Mouse (Mus musculus): Measurements from ENCODE around the gene AW822073. TPM values are rescaled to one million over a fixed set of nuclear protein-coding genes. Genes with fewer than 3 reads are reported as not detected.
"Not testable (repeated sequence)": the region's sequence is repeated elsewhere in the genome, so short reads cannot be mapped to it uniquely, and the experiment has no call there.

AW822073 gene
- not detected in 2 replicates for polyA plus RNA-seq (2012; rRNA removed)

- not testable (repeated sequence) for H3K27ac ChIP-seq (ENCODE audit: insufficient read depth, low read length); H3K4me3 ChIP-seq (ENCODE audit: insufficient read depth, low read length); H3K4me1 ChIP-seq (ENCODE audit: control insufficient read depth, insufficient read depth, low read length)
These were observed at the start of gene AW822073 for GRCm38 (mm10) chr10:58224827-58225785. AW822073 (minus strand) TSS chr10:58224930.

GRCm38 (mm10) chr10:58258466-58258865 is 33.7 kb upstream of the AW822073 start:
- Histone ChIP-seq H3K4me3 (ENCODE audit: insufficient read depth, low read length) (no peak overlapping the region), H3K27ac (ENCODE audit: insufficient read depth, low read length) (no peak overlapping the region), H3K4me1 (ENCODE audit: control insufficient read depth, insufficient read depth, low read length) (peaks cover 2% of the 10 kb centered on the region; the same call in 1 of the 2 replicates)
- no peak for TF ChIP-seq CTCF (IDR thresholded peaks at IDR 0.05; ENCODE audit: extremely low read depth, insufficient read depth, low read length)
- TF ChIP-seq POLR2A (IDR thresholded peaks at IDR 0.05; ENCODE audit: extremely low read depth, insufficient read depth, low read length): no peak

GRCm38 (mm10) chr10:58255954-58256353 is 31.2 kb upstream of the AW822073 start:
- H3K27ac ChIP-seq (ENCODE audit: insufficient read depth, low read length): no peak overlapping the region
- no peak for TF ChIP-seq CTCF (IDR thresholded peaks at IDR 0.05; ENCODE audit: extremely low read depth, insufficient read depth, low read length)
- no peak for TF ChIP-seq POLR2A (IDR thresholded peaks at IDR 0.05; ENCODE audit: extremely low read depth, insufficient read depth, low read length)

GRCm38 (mm10) chr10:58255213-58255892 is 30.6 kb upstream of the AW822073 start, which contains the start of gene Gcc2:
Gcc2 (plus strand) TSS chr10:58255497.
- Histone ChIP-seq H3K4me1 (ENCODE audit: control insufficient read depth, insufficient read depth, low read length) (peaks cover 2% of the 10 kb centered on the region; the same call in 1 of the 2 replicates), H3K4me3 (ENCODE audit: insufficient read depth, low read length) (peak within 1 kb of the TSS; percentile 65), H3K27ac (ENCODE audit: insufficient read depth, low read length) (peak within 1 kb of the TSS; percentile 36; the same call in 1 of the 2 replicates)
- TF ChIP-seq POLR2A (IDR thresholded peaks at IDR 0.05; ENCODE audit: extremely low read depth, insufficient read depth, low read length): peak; percentile 93
- no peak for TF ChIP-seq CTCF (IDR thresholded peaks at IDR 0.05; ENCODE audit: extremely low read depth, insufficient read depth, low read length)

More at GRCm38 (mm10) chr10:58255954-58256353, 31.2 kb upstream of the AW822073 start:
- H3K4me3 ChIP-seq (ENCODE audit: insufficient read depth, low read length): peak overlapping the region; percentile 65
- peaks cover 2% of the 10 kb centered on the region; the same call in 1 of the 2 replicates for H3K4me1 ChIP-seq (ENCODE audit: control insufficient read depth, insufficient read depth, low read length)

GRCm38 (mm10) chr10:58254635-58255175 is 30.0 kb upstream of the AW822073 start:
- peak overlapping the region; percentile 65 for H3K4me3 ChIP-seq (ENCODE audit: insufficient read depth, low read length)
- TF ChIP-seq POLR2A (IDR thresholded peaks at IDR 0.05; ENCODE audit: extremely low read depth, insufficient read depth, low read length) (no peak), CTCF (IDR thresholded peaks at IDR 0.05; ENCODE audit: extremely low read depth, insufficient read depth, low read length) (no peak)
- H3K4me1 ChIP-seq (ENCODE audit: control insufficient read depth, insufficient read depth, low read length): peaks cover 2% of the 10 kb centered on the region; the same call in 1 of the 2 replicates
- H3K27ac ChIP-seq (ENCODE audit: insufficient read depth, low read length): no peak overlapping the region

GRCm38 (mm10) chr10:58249535-58249934 is 24.8 kb upstream of the AW822073 start:
- no peak overlapping the region for H3K4me3 ChIP-seq (ENCODE audit: insufficient read depth, low read length)
- no peak for TF ChIP-seq CTCF (IDR thresholded peaks at IDR 0.05; ENCODE audit: extremely low read depth, insufficient read depth, low read length)
- TF ChIP-seq POLR2A (IDR thresholded peaks at IDR 0.05; ENCODE audit: extremely low read depth, insufficient read depth, low read length): no peak
- no peaks in the 10 kb centered on the region for H3K4me1 ChIP-seq (ENCODE audit: control insufficient read depth, insufficient read depth, low read length)
- no peak overlapping the region for H3K27ac ChIP-seq (ENCODE audit: insufficient read depth, low read length)

GRCm38 (mm10) chr10:58238984-58239740 is 14.4 kb upstream of the AW822073 start:
- not testable (repeated sequence) for H3K27ac ChIP-seq (ENCODE audit: insufficient read depth, low read length); H3K4me1 ChIP-seq (ENCODE audit: control insufficient read depth, insufficient read depth, low read length); H3K4me3 ChIP-seq (ENCODE audit: insufficient read depth, low read length)

- H3K4me3 ChIP-seq (ENCODE audit: insufficient read depth, low read length): no peak within 1 kb of the TSS
- no peaks in the 10 kb centered on the region for H3K4me1 ChIP-seq (ENCODE audit: control insufficient read depth, insufficient read depth, low read length)
- TF ChIP-seq CTCF (IDR thresholded peaks at IDR 0.05; ENCODE audit: extremely low read depth, insufficient read depth, low read length) (no peak), POLR2A (IDR thresholded peaks at IDR 0.05; ENCODE audit: extremely low read depth, insufficient read depth, low read length) (no peak)
- H3K27ac ChIP-seq (ENCODE audit: insufficient read depth, low read length): no peak within 1 kb of the TSS
These were observed 11.9 kb upstream of the AW822073 start, which contains the start of gene Gm4981 for GRCm38 (mm10) chr10:58236613-58237012. Gm4981 (minus strand) TSS chr10:58236701.

GRCm38 (mm10) chr10:58234985-58235384 is 10.3 kb upstream of the AW822073 start:
- H3K4me1 ChIP-seq (ENCODE audit: control insufficient read depth, insufficient read depth, low read length); H3K27ac ChIP-seq (ENCODE audit: insufficient read depth, low read length); H3K4me3 ChIP-seq (ENCODE audit: insufficient read depth, low read length): not testable (repeated sequence)

GRCm38 (mm10) chr10:58233740-58234121 is 9.0 kb upstream of the AW822073 start:
- H3K4me1 ChIP-seq (ENCODE audit: control insufficient read depth, insufficient read depth, low read length); H3K4me3 ChIP-seq (ENCODE audit: insufficient read depth, low read length); H3K27ac ChIP-seq (ENCODE audit: insufficient read depth, low read length): not testable (repeated sequence)

GRCm38 (mm10) chr10:58233054-58233739 is 8.5 kb upstream of the AW822073 start:
- H3K4me3 ChIP-seq (ENCODE audit: insufficient read depth, low read length); H3K4me1 ChIP-seq (ENCODE audit: control insufficient read depth, insufficient read depth, low read length); H3K27ac ChIP-seq (ENCODE audit: insufficient read depth, low read length): not testable (repeated sequence)

- H3K4me1 ChIP-seq (ENCODE audit: control insufficient read depth, insufficient read depth, low read length); H3K4me3 ChIP-seq (ENCODE audit: insufficient read depth, low read length); H3K27ac ChIP-seq (ENCODE audit: insufficient read depth, low read length): not testable (repeated sequence)
These were observed 7.9 kb upstream of the AW822073 start, which contains the start of gene Duxf3 for GRCm38 (mm10) chr10:58232641-58232969. Duxf3 (minus strand) TSS chr10:58232675.
